Mouse (Mus musculus): ENCODE results near the gene Fam228a.

Gene Fam228a

GRCm38 (mm10) chr12:4738031-4738576, at the start of gene Fam228a:
Gene Fam228a (minus strand): TSS chr12:4738430.
- WGBS: 94% methylated on average over 18 of the region's 18 CpGs

GRCm38 (mm10) chr12:4784466-4784865, 46.2 kb upstream of the Fam228a start:
- 72% methylated on average over 2 of the region's 2 CpGs for WGBS

DNA sequence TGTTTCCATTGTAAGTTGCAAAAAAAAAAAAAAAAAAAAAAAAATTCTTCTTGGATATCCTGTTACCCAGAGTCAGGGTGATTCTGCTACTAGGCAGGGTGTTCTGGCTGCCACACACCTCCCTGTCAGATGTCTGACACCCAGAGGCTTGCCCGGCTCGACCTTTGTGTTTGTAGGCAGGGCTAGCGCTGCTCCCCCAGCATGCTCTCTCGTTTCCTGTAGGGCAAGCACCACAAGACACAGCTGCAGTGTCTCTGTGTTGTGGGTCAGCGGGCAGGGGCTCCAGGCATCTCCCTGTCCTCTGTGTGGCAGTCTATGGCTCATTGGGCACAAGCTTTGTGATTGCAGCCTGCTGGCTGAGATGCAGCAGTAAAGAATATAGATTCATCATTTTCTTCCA, 45.4 kb upstream of the Fam228a start:
- WGBS: 70% methylated on average over 5 of the region's 5 CpGs

- WGBS: 75% methylated on average over 9 of the region's 9 CpGs
These were observed 43.6 kb upstream of the Fam228a start for GRCm38 (mm10) chr12:4781725-4782404.

DNA sequence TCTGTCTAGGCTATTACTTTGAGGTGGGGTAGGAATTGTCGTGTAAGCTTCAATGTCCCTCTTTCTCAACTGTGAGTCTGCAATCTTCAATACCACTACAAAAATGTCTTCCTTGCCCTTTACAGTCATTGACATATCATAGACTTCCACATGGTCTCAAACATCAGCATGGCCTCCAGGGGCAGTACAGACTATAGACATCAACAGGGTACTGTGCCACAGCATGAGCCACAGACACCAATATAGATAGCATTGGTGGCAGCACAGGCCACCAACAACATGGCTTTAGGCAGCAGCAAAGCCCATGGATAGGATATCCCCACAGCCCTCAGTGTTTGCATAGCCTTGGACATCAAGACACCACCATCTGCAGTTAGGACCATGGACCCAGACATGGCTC, 43.0 kb upstream of the Fam228a start:
- WGBS: 91% methylated on average over 1 of the region's 1 CpGs

DNA sequence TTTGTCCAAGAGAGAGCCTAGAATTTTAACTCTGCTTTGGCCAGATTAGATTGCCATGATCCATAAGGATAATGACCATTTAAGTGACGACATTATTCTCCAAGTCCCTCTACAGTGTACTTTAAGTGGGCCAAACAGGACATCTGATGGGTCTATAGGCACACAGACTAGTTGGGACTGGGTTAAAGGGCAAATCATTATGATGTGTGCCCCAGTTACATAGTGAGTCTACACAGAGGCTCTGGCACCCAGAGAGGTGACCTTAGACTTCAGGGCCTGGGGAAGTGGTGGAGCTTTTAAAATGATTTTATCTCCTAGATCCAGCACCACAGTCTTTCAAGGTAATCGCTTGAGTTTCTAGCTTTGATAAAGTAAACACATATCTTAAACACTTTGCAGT, 42.0 kb upstream of the Fam228a start:
- WGBS: 82% methylated on average over 2 of the region's 2 CpGs

DNA sequence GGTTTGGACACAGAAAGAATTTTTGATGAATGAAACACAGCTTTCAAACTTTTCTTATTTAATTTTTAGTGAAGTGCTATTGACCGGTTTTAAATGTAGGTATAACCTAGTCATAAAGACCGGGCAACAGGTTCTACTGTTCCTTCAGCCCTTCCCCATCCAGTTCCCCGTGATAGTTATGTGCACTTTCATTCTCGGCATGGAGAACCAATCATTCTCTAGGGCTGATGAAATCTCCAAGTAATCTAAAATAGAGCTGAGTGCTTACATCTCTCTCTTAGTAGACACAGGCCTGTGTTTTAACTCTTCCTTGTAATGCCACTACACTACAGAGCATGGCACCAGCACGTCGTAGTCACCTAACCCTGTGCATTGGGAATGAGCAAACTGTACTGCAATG, 39.5 kb upstream of the Fam228a start:
- 90% methylated on average over 6 of the region's 6 CpGs for WGBS

- 88% methylated on average over 9 of the region's 9 CpGs for WGBS
These were observed 37.3 kb upstream of the Fam228a start for GRCm38 (mm10) chr12:4775588-4775949.

- 94% methylated on average over 8 of the region's 8 CpGs for WGBS
These were observed 36.8 kb upstream of the Fam228a start for GRCm38 (mm10) chr12:4774895-4775587.

GRCm38 (mm10) chr12:4769333-4769723, 31.1 kb upstream of the Fam228a start:
- WGBS: 15% methylated on average over 13 of the region's 13 CpGs

GRCm38 (mm10) chr12:4768492-4769332, 30.5 kb upstream of the Fam228a start, which contains the start of the genes Pfn4 and Fam228b:
Gene Pfn4 (plus strand): TSS chr12:4769022.
Gene Fam228b (minus strand): TSS chr12:4769267.
- under 1% methylated on average over 61 of the region's 61 CpGs for WGBS

DNA sequence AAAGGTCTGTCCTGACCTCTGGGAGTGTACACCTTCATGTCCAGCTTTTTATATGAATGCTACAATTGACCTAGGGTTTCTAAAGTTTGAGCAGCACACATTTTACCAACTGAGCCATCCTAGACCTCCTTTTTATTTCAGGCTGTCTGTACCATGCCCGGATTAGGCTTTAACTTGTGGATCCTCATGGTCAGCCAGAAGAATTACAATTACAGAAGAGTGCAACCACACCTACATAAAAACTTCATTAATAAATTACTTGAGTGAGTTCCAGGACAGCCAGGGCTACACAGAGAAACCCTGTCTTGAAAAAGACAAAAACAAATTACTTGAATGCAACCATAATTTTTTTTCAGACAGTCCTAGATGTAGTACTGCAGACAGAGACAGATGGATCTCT, 18.8 kb upstream of the Fam228a start:
- 82% methylated on average over 1 of the region's 1 CpGs for WGBS

DNA sequence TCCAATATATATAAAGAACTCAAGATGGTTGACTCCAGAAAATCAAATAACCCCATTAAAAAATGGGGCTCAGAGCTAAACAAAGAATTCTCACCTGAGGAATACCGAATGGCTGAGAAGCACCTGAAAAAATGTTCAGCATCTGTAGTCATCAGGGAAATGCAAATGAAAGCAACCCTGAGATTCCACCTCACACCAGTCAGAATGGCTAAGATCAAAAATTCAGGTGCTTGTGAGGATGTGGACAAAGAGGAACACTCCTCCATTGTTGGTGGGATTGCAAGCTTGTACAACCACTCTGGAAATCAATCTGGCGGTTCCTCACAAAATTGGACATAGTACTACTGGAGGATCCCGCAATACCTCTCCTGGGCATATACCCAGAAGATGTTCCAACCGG, 16.2 kb upstream of the Fam228a start:
- 92% methylated on average over 4 of the region's 4 CpGs for WGBS

DNA sequence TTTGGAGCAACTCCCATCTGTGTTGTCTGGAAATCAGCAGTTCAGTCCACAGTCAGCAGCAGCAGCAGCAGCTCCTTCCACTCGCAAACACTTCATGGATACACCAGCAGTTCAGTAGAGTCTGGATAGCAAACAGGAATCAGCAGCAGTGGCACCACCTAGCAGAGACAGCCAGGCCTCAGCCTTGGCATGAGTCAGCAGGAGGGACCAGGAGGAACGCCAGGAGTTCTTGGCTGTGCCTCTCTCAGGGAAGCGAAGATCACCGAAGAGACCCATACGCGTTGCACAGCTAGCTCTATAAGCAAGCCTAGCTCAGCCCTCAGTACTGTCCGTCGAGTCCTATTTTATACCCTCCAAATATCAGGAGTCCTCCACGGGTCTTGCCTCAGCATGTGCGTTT, 6.3 kb upstream of the Fam228a start:
- WGBS: 76% methylated on average over 10 of the region's 10 CpGs

DNA sequence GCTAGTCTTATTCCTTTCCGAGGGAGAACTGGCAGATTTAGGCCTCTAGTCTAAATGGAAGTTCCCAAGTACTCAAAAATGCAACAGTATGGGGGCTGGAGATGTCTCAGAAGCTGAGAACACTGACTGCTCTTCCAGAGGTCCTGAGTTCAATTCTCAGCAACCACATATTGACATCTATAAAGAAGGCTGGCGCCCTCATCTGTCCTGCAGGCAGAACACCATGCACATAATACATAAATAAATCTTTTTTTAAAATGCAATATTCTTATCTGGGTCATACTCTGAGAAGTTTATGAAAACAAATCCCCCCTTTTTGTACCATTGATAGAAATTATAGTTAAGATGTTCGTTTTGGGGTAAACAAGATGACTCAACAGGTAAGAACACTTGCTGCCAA, 4.0 kb upstream of the Fam228a start:
- 93% methylated on average over 3 of the region's 3 CpGs for WGBS

- 62% methylated on average over 7 of the region's 7 CpGs for WGBS
These were observed 2.6 kb upstream of the Fam228a start for GRCm38 (mm10) chr12:4740823-4741222.

DNA sequence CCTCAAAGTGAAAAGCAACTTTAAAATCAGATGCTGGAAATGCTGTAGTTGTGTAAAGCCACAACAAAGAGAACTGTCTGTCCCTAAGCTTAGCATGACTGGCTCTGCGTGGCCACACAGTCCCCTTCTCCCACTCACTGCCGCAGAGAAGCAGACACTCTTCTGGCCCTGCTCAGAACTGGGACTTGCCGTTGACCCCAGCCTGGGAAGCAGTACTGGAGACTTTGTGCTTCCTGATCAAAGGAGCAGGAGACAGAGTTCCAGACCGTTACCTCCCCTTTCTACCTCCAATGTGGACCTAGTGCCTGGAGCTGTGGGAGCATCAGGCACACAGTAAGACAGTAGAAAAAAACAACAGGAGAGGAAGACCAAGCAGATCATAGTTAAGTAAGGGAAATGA, 5.9 kb downstream of the Fam228a start:
- WGBS: 78% methylated on average over 4 of the region's 4 CpGs

DNA sequence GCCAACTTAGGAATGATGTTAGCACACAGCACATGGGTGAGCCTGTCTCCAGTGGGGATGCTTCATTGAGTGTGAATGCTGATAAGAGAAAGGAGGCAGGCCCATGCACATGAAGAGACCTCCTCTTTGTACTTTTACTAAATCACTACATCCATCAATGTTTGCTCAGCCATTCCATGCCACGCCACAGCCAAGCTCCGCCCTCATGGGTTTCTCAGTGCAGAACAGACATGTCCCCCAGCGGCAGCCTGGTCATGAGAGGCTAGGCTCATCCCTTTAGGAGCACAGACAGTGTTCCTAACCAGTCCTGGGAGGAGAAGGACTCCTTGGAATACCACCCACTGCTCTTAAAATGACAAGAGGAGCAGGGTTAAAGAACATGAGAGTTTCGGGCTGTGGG, 6.6 kb downstream of the Fam228a start:
- WGBS: 89% methylated on average over 4 of the region's 4 CpGs

GRCm38 (mm10) chr12:4729165-4729564, 9.1 kb downstream of the Fam228a start:
- WGBS: 95% methylated on average over 3 of the region's 3 CpGs

DNA sequence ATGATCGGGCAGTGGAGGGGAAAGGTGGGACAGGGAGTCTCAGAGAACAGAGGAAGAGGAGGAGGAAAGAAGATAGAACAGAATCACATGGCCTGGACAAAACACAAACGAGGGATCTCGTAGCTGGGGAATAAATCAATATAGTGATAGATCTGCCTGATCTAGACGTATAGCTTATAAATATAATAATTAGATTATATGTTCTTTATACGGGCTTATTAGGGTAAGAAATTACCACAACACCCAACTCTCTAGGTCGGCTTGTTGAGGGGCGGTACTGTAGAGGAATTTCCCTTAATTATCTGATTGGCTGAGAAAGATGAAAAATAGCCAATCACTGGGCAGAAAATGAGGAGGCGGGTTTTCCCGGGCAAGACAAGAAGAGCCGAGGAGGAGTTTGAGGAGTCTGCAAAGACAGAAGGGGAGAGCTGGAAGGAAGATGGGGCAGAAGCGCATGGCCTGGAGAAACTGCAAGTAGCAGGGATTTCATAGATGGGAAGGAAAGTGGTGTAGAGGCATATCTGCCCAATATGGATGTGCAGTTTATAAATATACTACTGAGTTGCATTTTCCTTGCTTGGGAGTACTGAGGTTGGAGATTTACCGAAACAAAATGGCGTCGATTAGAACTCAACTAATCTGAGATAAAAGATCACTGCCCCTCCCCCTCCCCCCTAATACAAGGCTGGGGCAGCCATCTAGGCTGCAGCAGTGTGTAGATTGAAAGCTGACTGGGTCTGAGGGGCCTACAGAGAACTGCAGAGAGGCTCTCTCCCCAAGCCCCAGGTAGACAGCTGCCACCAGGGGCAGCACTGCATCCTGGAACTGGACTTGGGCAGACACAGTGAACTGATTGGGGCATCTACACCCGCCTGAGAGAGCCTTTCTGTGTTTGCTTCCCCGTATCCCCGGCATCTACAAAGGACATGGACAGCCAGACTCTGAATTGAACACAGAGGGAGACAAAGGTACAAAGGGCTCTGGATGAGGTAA, 18.2 kb downstream of the Fam228a start:
- WGBS: 77% methylated on average over 17 of the region's 17 CpGs

Measured in cerebral cortex, adult 2 months (tissue).